17 mouse cellular contexts compared by ENCODE assay signal in the genomic region with DNA sequence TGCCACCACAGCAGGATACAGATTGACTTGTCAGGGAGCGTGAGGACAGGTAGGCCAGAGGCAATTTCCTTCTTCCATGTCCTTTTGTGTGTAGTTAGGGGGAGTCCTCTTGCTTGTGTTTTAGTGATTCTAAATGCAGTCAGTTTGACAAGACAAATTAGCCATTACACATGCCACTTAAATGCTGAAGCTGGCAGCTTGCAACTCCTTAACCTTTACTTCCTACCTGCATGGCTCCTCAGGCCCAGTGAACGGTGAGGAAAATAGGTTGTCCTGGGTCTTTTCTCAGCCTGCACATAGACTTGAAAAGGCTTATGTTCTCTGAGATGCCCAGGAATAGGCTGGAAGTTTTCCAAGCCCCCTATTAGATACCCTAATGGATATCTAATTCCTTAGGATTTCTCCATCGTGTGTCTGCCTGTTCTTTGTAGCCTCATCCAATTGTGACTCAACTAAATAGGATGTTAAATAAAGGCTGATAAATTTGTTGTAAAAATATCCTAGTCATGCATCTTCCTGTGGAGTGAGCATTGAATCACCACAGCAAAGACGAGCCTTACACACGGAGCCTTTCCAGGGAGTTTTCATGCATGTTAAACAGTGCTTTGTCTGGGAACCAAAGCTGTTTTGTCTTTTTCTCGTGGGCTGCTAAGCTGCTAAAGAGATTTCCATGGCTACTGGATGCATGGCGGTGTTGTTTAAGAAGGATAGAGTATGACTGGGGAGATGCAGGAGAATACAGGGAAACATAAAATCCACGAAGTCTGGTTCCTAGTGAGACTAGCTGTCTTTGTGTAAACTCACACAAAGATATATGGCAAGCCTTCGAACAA. TPM values are rescaled to one million over a fixed set of nuclear protein-coding genes. Genes with fewer than 3 reads are reported as not detected.
DNase-seq lines count a peak whose midpoint lies in the region; ATAC-seq and TF ChIP-seq lines count a peak whose summit lies in the region.
"Had no signal": no experiment of that assay in that cellular context is flagged by ENCODE, and none has a peak within 500 bp of the region (broad histone marks: within the 10 kb centered on the region; RNA-seq: fewer than 3 reads in every experiment).

No protein-coding gene starts in this region.

- peak; percentile 65 for ATAC-seq in forebrain, embryonic 16.5 days
- peak; percentile 63; the same call in 1 of the 2 replicates for ATAC-seq in hindbrain, postnatal 0 days
- no peak for ATAC-seq in midbrain, postnatal 0 days (ENCODE audit: low FRiP score)
- no peak for ATAC-seq in kidney, embryonic 14.5 days (ENCODE audit: low FRiP score, low TSS enrichment)

- TF ChIP-seq CTCF in hindbrain, postnatal 0 days (IDR thresholded peaks at IDR 0.05; ENCODE audit: low read depth) = no peak
- TF ChIP-seq CTCF in midbrain, postnatal 0 days (IDR thresholded peaks at IDR 0.05) = no peak

- H3K9me3 ChIP-seq in forebrain, embryonic 16.5 days (ENCODE audit: control insufficient read depth, low read length) = no peaks in the 10 kb centered on the region
- H3K9me3 ChIP-seq in hindbrain, postnatal 0 days (ENCODE audit: low read length) = no peaks in the 10 kb centered on the region
- no peaks in the 10 kb centered on the region for H3K9me3 ChIP-seq in midbrain, postnatal 0 days (ENCODE audit: low read length)
- no peaks in the 10 kb centered on the region for H3K9me3 ChIP-seq in kidney, embryonic 14.5 days (ENCODE audit: control insufficient read depth, low read length)
- H3K9me3 ChIP-seq: heart, embryonic 15.5 days; kidney, embryonic 15.5 days had no signal

- H3K4me1 ChIP-seq in forebrain, embryonic 16.5 days (replicated peaks; ENCODE audit: control insufficient read depth, insufficient read depth, low read length) = peaks cover 8% of the 10 kb centered on the region
- no peaks in the 10 kb centered on the region; the same call in 1 of the 2 replicates for H3K4me1 ChIP-seq in hindbrain, postnatal 0 days (ENCODE audit: insufficient read depth, low read length)
- H3K4me1 ChIP-seq in midbrain, postnatal 0 days (ENCODE audit: insufficient read depth, low read length) = no peaks in the 10 kb centered on the region
- no peaks in the 10 kb centered on the region for H3K4me1 ChIP-seq in kidney, embryonic 14.5 days (ENCODE audit: control insufficient read depth, insufficient read depth, low read length)
- H3K4me1 ChIP-seq: heart, embryonic 15.5 days; kidney, embryonic 15.5 days had no signal

- no peaks in the 10 kb centered on the region for H3K27me3 ChIP-seq in forebrain, embryonic 16.5 days (replicated peaks; ENCODE audit: control insufficient read depth, insufficient read depth, low read length)
- no peaks in the 10 kb centered on the region for H3K27me3 ChIP-seq in hindbrain, postnatal 0 days (ENCODE audit: insufficient read depth, low read length)
- H3K27me3 ChIP-seq in midbrain, postnatal 0 days (ENCODE audit: insufficient read depth, low read length) = peaks cover 6% of the 10 kb centered on the region; the same call in 1 of the 2 replicates
- H3K27me3 ChIP-seq in kidney, embryonic 14.5 days (ENCODE audit: control insufficient read depth, insufficient read depth, low read length) = no peaks in the 10 kb centered on the region
- H3K27me3 ChIP-seq: heart, embryonic 15.5 days; kidney, embryonic 15.5 days had no signal

- no peak overlapping the region for H3K4me3 ChIP-seq in forebrain, embryonic 16.5 days (replicated peaks; ENCODE audit: low read length)
- H3K4me3 ChIP-seq in hindbrain, postnatal 0 days (ENCODE audit: low read length) = no peak overlapping the region
- no peak overlapping the region for H3K4me3 ChIP-seq in midbrain, postnatal 0 days (ENCODE audit: low read depth, low read length)
- no peak overlapping the region for H3K4me3 ChIP-seq in kidney, embryonic 14.5 days (ENCODE audit: low read length)
- H3K4me3 ChIP-seq: erythroblast, embryonic 14.5 days; heart, embryonic 15.5 days; kidney, embryonic 15.5 days had no signal

- H3K4me2 ChIP-seq in forebrain, embryonic 16.5 days (ENCODE audit: low read length) = no peak overlapping the region
- H3K4me2 ChIP-seq in hindbrain, postnatal 0 days (ENCODE audit: low read depth, low read length) = no peak overlapping the region
- H3K4me2 ChIP-seq in midbrain, postnatal 0 days (ENCODE audit: low read depth, low read length, poor library complexity, severe bottlenecking) = no peak overlapping the region
- H3K4me2 ChIP-seq in kidney, embryonic 14.5 days (replicated peaks; ENCODE audit: low read depth, low read length) = no peak overlapping the region
- H3K4me2 ChIP-seq: heart, embryonic 15.5 days; kidney, embryonic 15.5 days had no signal

- no peaks in the 10 kb centered on the region for H3K36me3 ChIP-seq in forebrain, embryonic 16.5 days (ENCODE audit: control insufficient read depth, insufficient read depth)
- H3K36me3 ChIP-seq in hindbrain, postnatal 0 days (ENCODE audit: insufficient read depth, low read length) = no peaks in the 10 kb centered on the region
- no peaks in the 10 kb centered on the region for H3K36me3 ChIP-seq in midbrain, postnatal 0 days (ENCODE audit: insufficient read depth, low read length)
- no peaks in the 10 kb centered on the region for H3K36me3 ChIP-seq in kidney, embryonic 14.5 days (ENCODE audit: control insufficient read depth, insufficient read depth, low read length)
- H3K36me3 ChIP-seq: heart, embryonic 15.5 days; kidney, embryonic 15.5 days had no signal

- WGBS in forebrain, embryonic 16.5 days = 12% methylated on average over 9 of the region's 9 CpGs
- 15% methylated on average over 9 of the region's 9 CpGs for WGBS in hindbrain, postnatal 0 days
- WGBS in midbrain, postnatal 0 days = 23% methylated on average over 9 of the region's 9 CpGs
- WGBS in kidney, embryonic 14.5 days = 81% methylated on average over 9 of the region's 9 CpGs

- DNase-seq in embryo, embryonic 9.5 days (ENCODE audit: extremely low spot score) = peak; percentile 17
- DNase-seq in hindbrain, postnatal 0 days (ENCODE audit: low spot score) = peak; percentile 62
- peak; percentile 67 for DNase-seq in midbrain, postnatal 0 days (ENCODE audit: low spot score)
- no peak for DNase-seq in urinary bladder, adult 2 months (ENCODE audit: low spot score)
- no peak for DNase-seq in kidney, postnatal 25 days
- no peak for DNase-seq in heart, adult 8-10 months (ENCODE audit: low spot score)
- DNase-seq: adrenal gland, adult 2 months; cerebellum, adult 8-10 months; liver; lung, adult 2 months; thymus, adult 2 months had no signal

- H3K9ac ChIP-seq in forebrain, embryonic 16.5 days (replicated peaks; ENCODE audit: low read depth, low read length) = no peak overlapping the region
- no peak overlapping the region for H3K9ac ChIP-seq in hindbrain, postnatal 0 days (replicated peaks; ENCODE audit: low read length)
- no peak overlapping the region for H3K9ac ChIP-seq in midbrain, postnatal 0 days (replicated peaks; ENCODE audit: low read length, poor library complexity, severe bottlenecking)
- no peak overlapping the region for H3K9ac ChIP-seq in kidney, embryonic 14.5 days (ENCODE audit: low read depth, low read length)
- H3K9ac ChIP-seq: heart, embryonic 15.5 days; kidney, embryonic 15.5 days had no signal

- H3K27ac ChIP-seq in forebrain, embryonic 16.5 days (ENCODE audit: low read length) = 0 out of 2 replicates have a peak overlapping the region, but pooled peaks have one; percentile 39
- peak overlapping the region; percentile 2; the same call in 1 of the 2 replicates for H3K27ac ChIP-seq in hindbrain, postnatal 0 days
- no peak overlapping the region for H3K27ac ChIP-seq in midbrain, postnatal 0 days (ENCODE audit: low read depth, low read length)
- no peak overlapping the region for H3K27ac ChIP-seq in kidney, embryonic 14.5 days (ENCODE audit: low read depth, low read length)
- H3K27ac ChIP-seq: heart, embryonic 15.5 days; kidney, embryonic 15.5 days; macrophage had no signal

RNA-seq across cellular contexts. Expression of gene Kbtbd8, which starts 57.5 kb away (rescaled TPM):
- 5.4 and 7.5 TPM in 2 replicates for polyA plus RNA-seq in forebrain, embryonic 16.5 days (2015; fragmentation: Nextera tagmentation; extraction: Ambion mirVana)
- total RNA-seq in hindbrain, postnatal 0 days (2014; rRNA removed) = 3.1 and 3.8 TPM in 2 replicates
- polyA plus RNA-seq in hindbrain, postnatal 0 days (2015; fragmentation: Nextera tagmentation; extraction: Ambion mirVana) = 1.7 and 1.8 TPM in 2 replicates
- total RNA-seq in midbrain, postnatal 0 days (2014; rRNA removed) = 3.7 and 6.0 TPM in 2 replicates
- 1.0 and 1.5 TPM in 2 replicates for polyA plus RNA-seq in midbrain, postnatal 0 days (2015; fragmentation: Nextera tagmentation; extraction: Ambion mirVana)
- polyA plus RNA-seq in urinary bladder, adult 2 months (2012; rRNA removed) = 0.88 and 1.2 TPM in 2 replicates
- 1 to 10 TPM; 1.1 to 3.1 (median 1.3) TPM for total RNA-seq in heart, adult 8-10 months (2022)
- 4.1 and 4.2 TPM in 2 replicates for polyA plus RNA-seq in kidney, embryonic 14.5 days (2014; fragmentation: Nextera tagmentation; extraction: Ambion mirVana)
- polyA plus RNA-seq: erythroblast, embryonic 14.5 days had no signal

Comparison
In these comparisons a context has a peak if more than half of its experiments do, and no peak if none do; other contexts are left out.
1. DNase-seq: peak in embryo, embryonic 9.5 days (single experiment), hindbrain, postnatal 0 days (single experiment) and midbrain, postnatal 0 days (single experiment); none in urinary bladder, adult 2 months (single experiment), kidney, postnatal 25 days (0 of 2) and heart, adult 8-10 months (single experiment).
2. ATAC-seq: peak in forebrain, embryonic 16.5 days (single experiment) and hindbrain, postnatal 0 days (single experiment); none in midbrain, postnatal 0 days (single experiment) and kidney, embryonic 14.5 days (single experiment).
3. H3K27ac ChIP-seq: peak in forebrain, embryonic 16.5 days (single experiment) and hindbrain, postnatal 0 days (single experiment); none in midbrain, postnatal 0 days (single experiment) and kidney, embryonic 14.5 days (single experiment).